Mouse (Mus musculus) spleen, adult 2 months (tissue): ENCODE results near the gene Rsad2. TPM values are rescaled to one million over a fixed set of nuclear protein-coding genes. Genes with fewer than 3 reads are reported as not detected.

Experiments
- DNase-seq, 2 experiments: peaks; one replicate each; pipeline versions ENCODE4 v3.0.0 to v3.0.0-alpha.2; 2012 to 2021; ENCODE audit warnings: low spot score in 2 of 2, low read depth in 1 of 2
- H3K27ac ChIP-seq: fragments of 200-500 bp; 2 replicates; pipeline ENCODE4 v1.5.1; 2012; ENCODE audit warnings: low read length, inconsistent platforms; ENCODE audit not compliant: insufficient read depth
- H3K27me3 ChIP-seq: fragments of 200-500 bp; 2 replicates; pipeline ENCODE4 v1.6.1; 2012; ENCODE audit warnings: mild to moderate bottlenecking, moderate library complexity, low read length, inconsistent platforms; ENCODE audit not compliant: control insufficient read depth, insufficient read depth
- H3K36me3 ChIP-seq: fragments of 200-500 bp; 2 replicates; pipeline ENCODE4 v1.6.1; 2012; ENCODE audit warnings: mild to moderate bottlenecking, low read length, inconsistent platforms; ENCODE audit not compliant: control insufficient read depth, insufficient read depth
- H3K4me1 ChIP-seq: fragments of 200-500 bp; 2 replicates; pipeline ENCODE4 v1.6.1; 2011; ENCODE audit warnings: inconsistent platforms; ENCODE audit not compliant: control insufficient read depth, insufficient read depth, insufficient read length
- H3K4me3 ChIP-seq: fragments of 200-500 bp; 2 replicates; pipeline ENCODE4 v1.5.1; 2011; ENCODE audit warnings: mild to moderate bottlenecking, inconsistent platforms; ENCODE audit not compliant: insufficient read depth, insufficient read length; ENCODE audit errors: extremely low read depth
- CTCF ChIP-seq: fragments of 200-500 bp; IDR thresholded peaks from 2 replicates; pipeline ENCODE4 v1.5.1; 2011; ENCODE audit warnings: mild to moderate bottlenecking, inconsistent platforms; ENCODE audit not compliant: insufficient read depth, insufficient read length, insufficient replicate concordance; ENCODE audit errors: extremely low read depth
- POLR2A ChIP-seq: fragments of 200-500 bp; IDR thresholded peaks from 2 replicates; pipeline ENCODE4 v1.6.1; 2011; ENCODE audit warnings: low read depth, low read length, inconsistent platforms
- WGBS: fragments of 180-500 bp; shearing (Covaris S2); methylation state at CpG from one replicate; pipeline ENCODE4 v1.1.7; 2018; 5-methylcytosine and 5-hydroxymethylcytosine counted together
- polyA plus RNA-seq: library from polyadenylated mRNA; depleted of rRNA; stranded (reverse); fragments of >200 nt; gene quantifications from 2 replicates; pipeline ENCODE4 v1.2.3, GENCODE M21; 2012

Rsad2 gene
- polyA plus RNA-seq, 1 experiment = 19.8 TPM

GRCm38 (mm10) chr12:26412802-26413201 is 43.5 kb downstream of the Rsad2 start:
- no peak for DNase-seq
- Histone ChIP-seq H3K4me3 (no peak overlapping the region), H3K27me3 (no peaks in the 10 kb centered on the region), H3K4me1 (peaks cover 26% of the 10 kb centered on the region), H3K27ac (no peak overlapping the region), H3K36me3 (no peaks in the 10 kb centered on the region)
- WGBS = 91% methylated on average over 6 of the region's 6 CpGs
- TF ChIP-seq CTCF (no peak), POLR2A (no peak)

DNA sequence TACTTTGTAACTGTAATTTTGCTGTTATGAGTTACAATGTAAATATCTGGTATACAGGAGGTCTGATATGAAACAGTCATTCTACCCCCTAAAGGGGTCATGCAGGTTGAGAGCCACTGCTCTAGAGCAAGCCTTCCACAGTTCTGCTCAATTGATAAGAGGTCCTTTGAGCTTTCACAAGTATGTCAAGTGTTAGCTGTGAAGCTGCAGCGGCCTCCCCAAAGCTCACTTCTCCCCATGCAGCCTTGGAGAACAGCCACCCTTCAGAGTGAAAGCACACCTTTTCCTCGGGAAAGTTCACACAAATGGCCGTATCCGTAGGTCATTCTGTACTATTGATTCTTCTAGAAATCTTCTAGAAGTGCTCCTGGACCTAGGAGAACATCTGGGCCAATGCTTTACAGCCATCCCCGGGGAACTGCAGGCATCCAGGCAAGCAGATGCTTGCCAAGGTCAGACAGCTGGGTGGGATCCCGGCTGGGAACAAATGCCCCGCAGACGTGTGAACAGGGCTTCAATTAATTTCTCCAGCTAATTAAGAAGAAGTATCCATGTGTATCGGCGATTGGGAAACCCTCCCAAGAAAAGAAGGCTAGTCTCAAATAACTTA is 44.3 kb downstream of the Rsad2 start:
- H3K4me3 ChIP-seq = no peak overlapping the region
- no peak for TF ChIP-seq CTCF
- no peak for TF ChIP-seq POLR2A
- H3K36me3 ChIP-seq = no peaks in the 10 kb centered on the region
- WGBS = 86% methylated on average over 10 of the region's 10 CpGs
- H3K4me1 ChIP-seq = peaks cover 28% of the 10 kb centered on the region
- H3K27me3 ChIP-seq = no peaks in the 10 kb centered on the region
- H3K27ac ChIP-seq = no peak overlapping the region
- DNase-seq = no peak

GRCm38 (mm10) chr12:26410443-26410842 is 45.8 kb downstream of the Rsad2 start:
- peak overlapping the region; percentile 38 for H3K27ac ChIP-seq
- DNase-seq = peak in 1 of 2 experiments; percentile 34
- peaks cover 29% of the 10 kb centered on the region for H3K4me1 ChIP-seq
- H3K27me3 ChIP-seq = no peaks in the 10 kb centered on the region
- no peaks in the 10 kb centered on the region for H3K36me3 ChIP-seq
- H3K4me3 ChIP-seq = no peak overlapping the region
- no peak for TF ChIP-seq POLR2A
- no peak for TF ChIP-seq CTCF
- 57% methylated on average over 3 of the region's 3 CpGs for WGBS

DNA sequence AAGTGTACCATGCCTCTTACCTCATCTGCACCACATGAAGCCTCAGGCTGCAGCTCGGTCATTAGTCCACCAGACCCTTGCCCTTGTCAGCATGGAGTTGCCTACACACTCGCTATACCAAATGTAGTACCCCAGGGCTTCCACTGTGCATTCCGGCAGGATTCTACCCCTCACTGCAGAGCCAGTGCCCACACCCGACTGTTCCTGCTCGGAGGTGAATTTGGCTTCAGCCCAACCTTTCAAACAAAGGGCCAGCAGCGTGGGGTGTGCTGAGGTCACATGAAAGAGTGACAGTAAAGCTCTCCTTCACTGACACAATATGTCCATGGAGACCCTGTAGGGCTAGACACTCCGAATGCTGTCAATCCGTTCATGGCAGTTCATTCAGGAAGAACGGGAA is 47.5 kb downstream of the Rsad2 start:
- TF ChIP-seq POLR2A = no peak
- TF ChIP-seq CTCF = no peak
- H3K36me3 ChIP-seq = no peaks in the 10 kb centered on the region
- H3K27me3 ChIP-seq = no peaks in the 10 kb centered on the region
- no peak overlapping the region for H3K4me3 ChIP-seq
- H3K4me1 ChIP-seq = peaks cover 36% of the 10 kb centered on the region
- DNase-seq = no peak
- no peak overlapping the region for H3K27ac ChIP-seq
- 90% methylated on average over 9 of the region's 9 CpGs for WGBS

DNA sequence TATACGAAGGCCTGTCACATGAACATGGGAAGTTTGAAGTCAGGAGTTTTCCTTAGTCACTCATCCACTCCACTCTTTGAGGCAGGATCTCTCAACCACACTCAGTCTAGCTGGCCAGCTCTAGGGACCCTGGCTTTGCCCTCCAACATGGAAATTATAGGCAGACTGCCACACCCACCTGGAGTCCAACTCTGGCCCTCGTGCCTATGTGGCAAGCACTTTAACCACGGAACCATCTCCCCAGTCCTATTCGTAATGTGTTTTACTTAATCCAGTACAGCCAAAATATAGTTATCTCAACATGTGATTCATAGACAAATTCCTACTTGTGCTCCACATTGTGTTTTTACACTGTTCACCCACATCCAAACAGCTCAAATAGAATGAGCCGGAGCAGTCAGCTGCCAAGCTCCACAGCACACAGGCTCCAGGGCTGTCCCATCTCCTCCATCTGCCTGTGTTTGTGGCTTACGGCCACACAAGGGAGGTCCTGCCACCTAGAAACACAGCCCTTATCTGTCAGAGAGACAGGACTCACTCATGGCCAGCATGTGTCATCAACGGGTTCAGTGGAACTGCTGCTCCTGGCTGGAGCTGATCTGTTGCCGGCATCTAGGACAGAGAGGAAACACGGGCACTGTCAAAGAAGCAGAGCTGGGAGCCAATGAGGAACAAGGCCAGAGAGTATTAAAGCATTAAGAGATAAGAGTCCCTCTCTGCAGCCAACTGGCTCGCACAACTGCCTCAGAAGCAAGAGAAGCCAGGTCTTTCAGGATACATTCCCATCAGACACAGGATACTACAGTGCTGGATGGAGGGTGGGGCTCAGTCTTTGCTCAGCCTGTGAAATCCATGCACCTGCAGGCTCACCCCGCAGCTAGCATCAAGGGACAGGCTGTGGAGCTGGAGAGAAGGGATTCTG is 51.2 kb downstream of the Rsad2 start:
- Histone ChIP-seq H3K4me1 (peaks cover 48% of the 10 kb centered on the region), H3K27ac (no peak overlapping the region), H3K36me3 (no peaks in the 10 kb centered on the region), H3K4me3 (no peak overlapping the region), H3K27me3 (no peaks in the 10 kb centered on the region)
- WGBS = 61% methylated on average over 11 of the region's 11 CpGs
- TF ChIP-seq CTCF = no peak
- TF ChIP-seq POLR2A = no peak
- no peak for DNase-seq

DNA sequence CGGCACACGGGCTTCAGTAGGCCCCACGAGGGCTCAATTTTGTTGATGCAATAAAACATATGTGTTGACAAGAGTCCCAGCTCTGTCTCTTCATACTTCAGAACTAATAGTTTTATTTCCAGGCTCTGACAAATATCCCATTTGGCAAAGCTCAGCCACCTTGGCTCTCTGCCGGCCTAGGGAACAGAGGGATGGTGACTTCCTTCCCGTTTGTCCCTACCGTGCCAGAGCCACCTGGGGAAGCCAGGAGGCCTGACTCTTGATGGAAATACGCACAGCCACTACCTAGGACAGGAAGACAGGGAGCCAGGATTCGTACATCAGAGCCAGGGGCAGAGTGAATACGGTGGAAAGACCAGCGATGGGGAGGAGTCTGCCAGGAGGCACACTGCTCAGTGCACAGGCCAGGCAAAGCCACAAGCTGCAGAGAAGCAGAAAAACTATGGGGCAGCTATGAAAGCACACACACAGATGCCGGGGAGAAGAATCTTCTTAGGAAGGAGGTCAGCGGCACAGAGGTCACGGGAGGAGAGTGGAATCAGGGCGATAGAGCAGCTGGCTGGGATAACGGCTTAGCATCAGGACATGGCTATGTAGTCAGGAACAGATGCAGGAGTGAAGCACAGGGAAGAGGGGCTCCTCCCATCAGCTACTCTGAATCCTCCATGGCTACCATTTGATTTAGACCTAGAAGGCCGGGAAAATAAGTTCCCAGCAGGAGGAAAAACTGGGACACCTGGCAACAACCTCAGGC is 52.7 kb downstream of the Rsad2 start:
- no peak overlapping the region for H3K4me3 ChIP-seq
- 77% methylated on average over 16 of the region's 16 CpGs for WGBS
- TF ChIP-seq POLR2A (no peak), CTCF (no peak)
- H3K4me1 ChIP-seq = peaks cover 35% of the 10 kb centered on the region; the same call in 1 of the 2 replicates
- no peaks in the 10 kb centered on the region for H3K36me3 ChIP-seq
- no peak for DNase-seq
- 0 out of 2 replicates have a peak overlapping the region, but pooled peaks have one; percentile 19 for H3K27ac ChIP-seq
- H3K27me3 ChIP-seq = no peaks in the 10 kb centered on the region
